Mouse (Mus musculus): ENCODE measurements at regions not wholly inside any gene's neighbourhood (a gene's known extent, or its start where the extent isn't known, plus 50 kb on each side); places are given as distances from the start of the nearest gene placed in this dataset.

GRCm38 (mm10) chr11:7504651-7505321 lies 291.1 kb upstream of the Igfbp3 start:
- Histone ChIP-seq H3K4me1 (no peaks in the 10 kb centered on the region), H3K4me3 (no peak overlapping the region)
- whole genome bisulfite sequencing: 88% methylated on average over 10 of the region's 10 CpGs

GRCm38 (mm10) chr11:7502679-7503078 lies 289.0 kb upstream of the Igfbp3 start:
- ATAC-seq (ENCODE audit: low FRiP score, low read depth): no peak
- no peak overlapping the region for H3K9ac ChIP-seq
- H3K36me3 ChIP-seq: no peaks in the 10 kb centered on the region
- H3K27me3 ChIP-seq (replicated peaks): no peaks in the 10 kb centered on the region
- no peak overlapping the region for H3K4me2 ChIP-seq (replicated peaks)
- no peaks in the 10 kb centered on the region for H3K4me1 ChIP-seq
- no peak overlapping the region for H3K27ac ChIP-seq
- H3K9me3 ChIP-seq: no peaks in the 10 kb centered on the region
- 84% methylated on average over 2 of the region's 2 CpGs for WGBS
- no peak overlapping the region for H3K4me3 ChIP-seq

More at GRCm38 (mm10) chr11:7504651-7505321, 291.1 kb upstream of the Igfbp3 start:
- H3K4me2 ChIP-seq (replicated peaks): no peak overlapping the region
- no peak for ATAC-seq (ENCODE audit: low FRiP score, low read depth)
- no peaks in the 10 kb centered on the region for H3K27me3 ChIP-seq (replicated peaks)
- no peaks in the 10 kb centered on the region for H3K36me3 ChIP-seq
- no peaks in the 10 kb centered on the region for H3K9me3 ChIP-seq
- H3K27ac ChIP-seq: no peak overlapping the region
- no peak overlapping the region for H3K9ac ChIP-seq

DNA sequence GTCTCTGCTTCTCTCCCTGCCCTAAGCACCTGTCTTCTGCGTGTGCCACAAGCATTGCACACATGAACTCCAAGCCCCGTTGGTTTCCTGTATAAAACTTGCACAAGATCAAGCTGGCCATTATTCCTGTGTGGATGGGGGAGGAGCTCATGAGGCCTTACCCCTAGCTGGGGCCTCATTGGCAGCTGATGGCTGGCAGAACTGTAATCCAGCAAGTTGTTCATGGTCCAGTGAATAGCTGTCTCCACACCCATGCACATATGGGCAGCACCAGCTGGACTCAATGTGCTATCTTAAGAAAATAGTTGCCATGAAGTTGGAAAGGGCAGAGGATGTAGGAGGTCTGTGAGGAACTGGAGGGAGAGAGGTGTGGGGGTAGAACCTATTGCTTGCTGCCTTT lies 288.3 kb upstream of the Igfbp3 start:
- ATAC-seq (ENCODE audit: low FRiP score, low read depth): no peak
- no peaks in the 10 kb centered on the region for H3K9me3 ChIP-seq

GRCm38 (mm10) chr11:7497803-7498202 lies 284.1 kb upstream of the Igfbp3 start:
- no peak overlapping the region for H3K9ac ChIP-seq
- no peak for ATAC-seq (ENCODE audit: low FRiP score, low read depth)
- WGBS: 85% methylated on average over 6 of the region's 6 CpGs

More for the DNA sequence above, 288.3 kb upstream of the Igfbp3 start:
- WGBS: 64% methylated on average over 2 of the region's 2 CpGs
- Histone ChIP-seq H3K36me3 (no peaks in the 10 kb centered on the region), H3K4me2 (replicated peaks) (no peak overlapping the region), H3K4me3 (no peak overlapping the region), H3K9ac (no peak overlapping the region), H3K27me3 (replicated peaks) (no peaks in the 10 kb centered on the region), H3K27ac (no peak overlapping the region), H3K4me1 (no peaks in the 10 kb centered on the region)

DNA sequence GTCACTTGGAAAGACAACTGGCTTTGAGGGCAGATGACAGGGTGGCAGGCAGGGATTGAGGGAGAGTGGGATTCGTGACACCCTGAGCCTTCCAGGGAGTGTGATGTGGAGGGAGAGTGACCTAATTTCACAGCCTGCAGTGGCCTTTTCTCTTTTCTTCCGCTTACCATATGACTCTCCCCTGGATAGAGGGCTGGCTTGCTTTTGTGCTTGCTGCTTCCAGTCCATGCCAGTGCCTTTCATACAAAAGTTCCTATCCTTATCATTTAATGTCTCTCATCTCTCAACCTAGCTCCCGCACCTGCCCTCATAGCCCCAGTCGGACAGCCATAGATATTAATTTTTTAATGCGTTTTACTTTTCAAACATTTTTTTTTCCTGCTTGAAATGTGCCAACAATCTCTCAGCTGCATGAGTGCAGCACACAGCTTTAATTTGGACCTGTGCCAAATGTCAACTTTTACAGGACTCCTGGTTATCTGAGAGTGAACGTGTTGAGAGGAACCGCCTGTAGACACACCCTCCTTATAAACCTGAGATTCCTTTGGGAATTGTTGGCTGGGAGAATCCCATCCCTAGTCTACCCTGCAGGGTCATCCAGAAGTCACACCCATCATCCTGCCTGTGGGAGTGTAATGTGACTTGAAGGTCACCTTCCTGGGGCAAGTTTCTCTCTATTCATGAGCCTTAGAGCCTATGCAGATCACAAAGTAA lies 260.3 kb upstream of the Igfbp3 start:
- ATAC-seq (ENCODE audit: low FRiP score, low read depth): no peak
- H3K4me3 ChIP-seq: no peak overlapping the region
- H3K4me1 ChIP-seq: no peaks in the 10 kb centered on the region
- no peaks in the 10 kb centered on the region for H3K27me3 ChIP-seq (replicated peaks)
- no peak overlapping the region for H3K9ac ChIP-seq
- no peaks in the 10 kb centered on the region for H3K36me3 ChIP-seq
- no peaks in the 10 kb centered on the region for H3K9me3 ChIP-seq
- H3K27ac ChIP-seq: no peak overlapping the region
- 83% methylated on average over 7 of the region's 7 CpGs for WGBS
- H3K4me2 ChIP-seq (replicated peaks): no peak overlapping the region

More at GRCm38 (mm10) chr11:7497803-7498202, 284.1 kb upstream of the Igfbp3 start:
- no peaks in the 10 kb centered on the region for H3K4me1 ChIP-seq
- H3K4me2 ChIP-seq (replicated peaks): no peak overlapping the region
- H3K27ac ChIP-seq: no peak overlapping the region
- H3K9me3 ChIP-seq: no peaks in the 10 kb centered on the region
- H3K27me3 ChIP-seq (replicated peaks): no peaks in the 10 kb centered on the region
- no peak overlapping the region for H3K4me3 ChIP-seq
- no peaks in the 10 kb centered on the region for H3K36me3 ChIP-seq

- H3K4me1 ChIP-seq: no peaks in the 10 kb centered on the region; the same call in 1 of the 2 replicates
- no peak overlapping the region for H3K4me3 ChIP-seq
- no peaks in the 10 kb centered on the region for H3K27me3 ChIP-seq (replicated peaks)
- no peak overlapping the region for H3K27ac ChIP-seq
- H3K4me2 ChIP-seq (replicated peaks): no peak overlapping the region
- no peaks in the 10 kb centered on the region for H3K9me3 ChIP-seq
- H3K36me3 ChIP-seq: no peaks in the 10 kb centered on the region
- ATAC-seq (ENCODE audit: low FRiP score, low read depth): no peak
- WGBS: 94% methylated on average over 1 of the region's 1 CpGs
- no peak overlapping the region for H3K9ac ChIP-seq
These were observed 251.8 kb upstream of the Igfbp3 start for GRCm38 (mm10) chr11:7465522-7465921.

DNA sequence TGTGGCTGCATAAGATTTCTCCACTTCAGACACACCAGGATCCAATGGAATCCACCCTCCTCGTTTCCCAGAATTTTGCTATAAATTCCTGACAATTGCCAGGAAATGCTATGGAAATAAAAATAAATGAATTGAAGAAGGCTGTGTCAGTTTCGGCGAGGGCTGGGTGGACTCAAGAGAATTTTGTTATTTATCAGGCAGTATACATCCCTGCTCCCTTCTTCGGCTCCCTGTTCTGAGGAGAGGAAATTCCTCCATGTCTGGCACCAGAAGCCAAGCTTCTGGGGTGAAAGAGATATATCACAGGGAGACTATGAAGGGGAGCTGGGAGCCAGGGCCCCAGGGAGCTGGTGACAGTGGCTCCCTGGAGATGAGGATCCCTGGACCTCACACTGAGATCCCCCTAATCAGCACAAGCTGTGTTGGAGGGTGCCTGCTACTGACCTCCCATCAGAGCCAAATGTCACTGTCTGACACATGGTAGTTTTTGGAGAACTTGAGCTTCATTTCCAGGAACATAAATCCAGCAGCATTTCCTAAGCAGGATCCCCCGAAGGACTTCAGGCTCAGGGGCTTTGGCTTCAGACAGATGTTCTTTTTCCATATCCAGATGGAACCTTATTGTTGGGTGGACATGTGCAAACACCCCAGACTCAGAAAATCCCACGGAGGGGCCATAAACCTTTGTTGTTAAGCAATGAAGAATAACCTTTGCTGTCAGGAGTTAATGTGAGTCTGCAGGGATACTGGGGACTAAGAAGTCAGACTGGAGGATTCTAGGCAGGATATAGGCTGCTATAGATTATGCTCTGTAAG lies 248.4 kb upstream of the Igfbp3 start:
- no peaks in the 10 kb centered on the region for H3K36me3 ChIP-seq
- H3K9me3 ChIP-seq: no peaks in the 10 kb centered on the region
- ATAC-seq (ENCODE audit: low FRiP score, low read depth): no peak
- H3K4me1 ChIP-seq: no peaks in the 10 kb centered on the region; the same call in 1 of the 2 replicates
- no peak overlapping the region for H3K27ac ChIP-seq
- no peak overlapping the region for H3K4me3 ChIP-seq
- no peak overlapping the region for H3K4me2 ChIP-seq (replicated peaks)
- H3K27me3 ChIP-seq (replicated peaks): no peaks in the 10 kb centered on the region
- WGBS: 69% methylated on average over 6 of the region's 6 CpGs
- H3K9ac ChIP-seq: no peak overlapping the region

DNA sequence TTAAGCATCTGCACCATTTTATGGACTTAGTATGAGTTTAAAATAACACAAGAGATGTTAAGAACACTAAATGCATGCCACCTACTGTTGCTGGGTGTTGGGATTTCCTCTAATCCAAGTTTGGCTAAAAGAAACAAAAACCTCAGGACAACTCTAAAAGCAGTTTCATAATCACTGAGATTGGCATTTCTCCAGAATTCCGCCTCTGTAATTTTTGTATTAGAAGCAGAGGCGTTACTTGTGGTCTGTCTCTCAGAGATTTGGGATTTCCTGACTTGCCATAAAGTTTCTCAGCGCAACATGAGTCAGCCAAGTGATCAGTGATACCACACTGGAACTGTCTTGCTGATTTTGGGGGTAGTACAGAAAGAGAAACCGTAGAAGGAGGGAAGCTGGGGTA lies 238.0 kb upstream of the Igfbp3 start:
- Histone ChIP-seq H3K36me3 (no peaks in the 10 kb centered on the region), H3K27ac (no peak overlapping the region), H3K4me1 (no peaks in the 10 kb centered on the region), H3K4me3 (no peak overlapping the region), H3K9me3 (no peaks in the 10 kb centered on the region), H3K9ac (no peak overlapping the region), H3K4me2 (replicated peaks) (no peak overlapping the region), H3K27me3 (replicated peaks) (no peaks in the 10 kb centered on the region)
- no peak for ATAC-seq (ENCODE audit: low FRiP score, low read depth)
- 89% methylated on average over 4 of the region's 4 CpGs for WGBS

GRCm38 (mm10) chr11:7444494-7444893 lies 230.8 kb upstream of the Igfbp3 start:
- WGBS: 97% methylated on average over 8 of the region's 8 CpGs
- ATAC-seq (ENCODE audit: low FRiP score, low read depth): no peak
- no peak overlapping the region for H3K4me2 ChIP-seq (replicated peaks)

GRCm38 (mm10) chr11:7439276-7439675 lies 225.6 kb upstream of the Igfbp3 start:
- Histone ChIP-seq H3K4me2 (replicated peaks) (no peak overlapping the region), H3K27ac (no peak overlapping the region), H3K36me3 (no peaks in the 10 kb centered on the region), H3K4me1 (no peaks in the 10 kb centered on the region), H3K9me3 (no peaks in the 10 kb centered on the region), H3K27me3 (replicated peaks) (no peaks in the 10 kb centered on the region), H3K4me3 (no peak overlapping the region), H3K9ac (no peak overlapping the region)
- WGBS: 89% methylated on average over 3 of the region's 3 CpGs
- ATAC-seq (ENCODE audit: low FRiP score, low read depth): no peak

More at GRCm38 (mm10) chr11:7444494-7444893, 230.8 kb upstream of the Igfbp3 start:
- Histone ChIP-seq H3K27ac (no peak overlapping the region), H3K27me3 (replicated peaks) (no peaks in the 10 kb centered on the region), H3K9me3 (no peaks in the 10 kb centered on the region), H3K4me1 (no peaks in the 10 kb centered on the region), H3K36me3 (no peaks in the 10 kb centered on the region), H3K9ac (no peak overlapping the region), H3K4me3 (no peak overlapping the region)

- Histone ChIP-seq H3K9ac (no peak overlapping the region), H3K4me2 (replicated peaks) (no peak overlapping the region), H3K4me1 (no peaks in the 10 kb centered on the region), H3K9me3 (no peaks in the 10 kb centered on the region), H3K27me3 (replicated peaks) (no peaks in the 10 kb centered on the region), H3K27ac (no peak overlapping the region), H3K4me3 (no peak overlapping the region), H3K36me3 (no peaks in the 10 kb centered on the region)
- ATAC-seq (ENCODE audit: low FRiP score, low read depth): no peak
- 87% methylated on average over 3 of the region's 3 CpGs for WGBS
These were observed 220.9 kb upstream of the Igfbp3 start for GRCm38 (mm10) chr11:7434591-7434990.

GRCm38 (mm10) chr11:7427771-7428170 lies 214.0 kb upstream of the Igfbp3 start:
- no peak overlapping the region for H3K9ac ChIP-seq
- no peak overlapping the region for H3K4me3 ChIP-seq
- H3K27me3 ChIP-seq (replicated peaks): no peaks in the 10 kb centered on the region
- H3K36me3 ChIP-seq: no peaks in the 10 kb centered on the region
- no peak for ATAC-seq (ENCODE audit: low FRiP score, low read depth)
- H3K27ac ChIP-seq: no peak overlapping the region
- H3K9me3 ChIP-seq: no peaks in the 10 kb centered on the region
- 94% methylated on average over 4 of the region's 4 CpGs for WGBS
- peaks cover 8% of the 10 kb centered on the region for H3K4me1 ChIP-seq
- H3K4me2 ChIP-seq (replicated peaks): no peak overlapping the region
